In genomic region chr1:157695198-157695597, GRCm38 (mm10) we compare ENCODE assay signal across 23 mouse cellular contexts.
DNase-seq lines count a peak whose midpoint lies in the region; ATAC-seq and TF ChIP-seq lines count a peak whose summit lies in the region.
"Had no signal": no experiment of that assay in that cellular context is flagged by ENCODE, and none has a peak within 500 bp of the region (broad histone marks: within the 10 kb centered on the region; RNA-seq: fewer than 3 reads in every experiment).

No protein-coding gene starts in this region.

- H3K27ac ChIP-seq in intestine, embryonic 15.5 days, result no peak overlapping the region
- no peak overlapping the region for H3K27ac ChIP-seq in intestine, postnatal 0 days (ENCODE audit: low read depth, low read length)
- H3K27ac ChIP-seq in intestine, embryonic 16.5 days (ENCODE audit: low read length), result no peak overlapping the region
- peak overlapping the region; percentile 12; the same call in 1 of the 2 replicates for H3K27ac ChIP-seq in liver, postnatal 0 days (ENCODE audit: low read depth)
- H3K27ac ChIP-seq in midbrain, postnatal 0 days (ENCODE audit: low read depth, low read length), result no peak overlapping the region
- H3K27ac ChIP-seq: embryonic facial prominence, embryonic 10.5 days; gastrocnemius, adult 2 months; heart, adult 2 months; hindbrain, embryonic 15.5 days; limb, embryonic 15.5 days; midbrain, embryonic 12.5 days had no signal

- no peak overlapping the region for H3K9ac ChIP-seq in intestine, embryonic 15.5 days
- H3K9ac ChIP-seq in intestine, postnatal 0 days (ENCODE audit: low read depth, low read length), result no peak overlapping the region
- no peak overlapping the region for H3K9ac ChIP-seq in intestine, embryonic 16.5 days (ENCODE audit: low read depth, low read length)
- no peak overlapping the region for H3K9ac ChIP-seq in liver, postnatal 0 days (replicated peaks)
- H3K9ac ChIP-seq in midbrain, postnatal 0 days (replicated peaks; ENCODE audit: low read length, poor library complexity, severe bottlenecking), result no peak overlapping the region
- H3K9ac ChIP-seq: forebrain, postnatal 0 days; hindbrain, embryonic 15.5 days; limb, embryonic 15.5 days; midbrain, embryonic 12.5 days had no signal

- DNase-seq in c-Kit-negative CD71-positive TER-119-positive erythroid progenitor cells, embryonic 14.5 days (ENCODE audit: low read depth, low spot score), result peak; percentile 59
- no peak for DNase-seq in liver, postnatal 0 days
- DNase-seq in midbrain, postnatal 0 days (ENCODE audit: low spot score), result no peak
- no peak for DNase-seq in right cerebral cortex, adult 2 months (ENCODE audit: low spot score in 2 of 2)
- no peak for DNase-seq in frontal cortex, postnatal 14 days (ENCODE audit: low spot score in 2 of 2)
- DNase-seq: cerebellum, adult 11 months; cerebellum, postnatal 36 days; forebrain, postnatal 0 days; gastrocnemius, adult 2 months; heart, adult 2 months; heart, postnatal 14 days; kidney, adult 18-20 months; kidney, postnatal 25 days; layer of hippocampus, adult 9-11 months; lung, postnatal 4 days; thymus, adult 2 months had no signal

- no peak overlapping the region for H3K4me2 ChIP-seq in intestine, embryonic 15.5 days (replicated peaks)
- H3K4me2 ChIP-seq in intestine, postnatal 0 days (replicated peaks; ENCODE audit: low read depth), result no peak overlapping the region
- H3K4me2 ChIP-seq in intestine, embryonic 16.5 days (ENCODE audit: low read depth, low read length), result no peak overlapping the region
- no peak overlapping the region; the same call in 1 of the 2 replicates for H3K4me2 ChIP-seq in liver, postnatal 0 days (ENCODE audit: low read depth, low read length)
- H3K4me2 ChIP-seq in midbrain, postnatal 0 days (ENCODE audit: low read depth, low read length, poor library complexity, severe bottlenecking), result no peak overlapping the region
- H3K4me2 ChIP-seq: hindbrain, embryonic 15.5 days; limb, embryonic 15.5 days; midbrain, embryonic 12.5 days had no signal

- WGBS in intestine, embryonic 15.5 days, result 60% methylated on average over 2 of the region's 2 CpGs
- WGBS in intestine, postnatal 0 days, result 71% methylated on average over 2 of the region's 2 CpGs
- WGBS in intestine, embryonic 16.5 days, result 70% methylated on average over 2 of the region's 2 CpGs
- WGBS in liver, postnatal 0 days (ENCODE audit: insufficient replicate concordance), result 27% methylated on average over 2 of the region's 2 CpGs
- WGBS in midbrain, postnatal 0 days, result 82% methylated on average over 2 of the region's 2 CpGs

- TF ChIP-seq CTCF in intestine, postnatal 0 days (IDR thresholded peaks at IDR 0.05; ENCODE audit: low read depth), result no peak
- TF ChIP-seq CTCF in liver, postnatal 0 days (IDR thresholded peaks at IDR 0.05; ENCODE audit: low read depth), result no peak
- no peak for TF ChIP-seq CTCF in midbrain, postnatal 0 days (IDR thresholded peaks at IDR 0.05)

- no peaks in the 10 kb centered on the region for H3K9me3 ChIP-seq in intestine, embryonic 15.5 days
- no peaks in the 10 kb centered on the region for H3K9me3 ChIP-seq in intestine, postnatal 0 days (ENCODE audit: control insufficient read depth)
- no peaks in the 10 kb centered on the region for H3K9me3 ChIP-seq in intestine, embryonic 16.5 days (ENCODE audit: control insufficient read depth, low read length)
- H3K9me3 ChIP-seq in liver, postnatal 0 days (ENCODE audit: low read length), result peaks cover 4% of the 10 kb centered on the region; the same call in 1 of the 2 replicates
- no peaks in the 10 kb centered on the region for H3K9me3 ChIP-seq in midbrain, postnatal 0 days (ENCODE audit: low read length)
- H3K9me3 ChIP-seq: embryonic facial prominence, embryonic 10.5 days; hindbrain, embryonic 15.5 days; limb, embryonic 15.5 days; midbrain, embryonic 12.5 days had no signal

- no peaks in the 10 kb centered on the region for H3K4me1 ChIP-seq in intestine, embryonic 15.5 days (replicated peaks)
- H3K4me1 ChIP-seq in intestine, postnatal 0 days (replicated peaks; ENCODE audit: control insufficient read depth, insufficient read depth, low read length), result no peaks in the 10 kb centered on the region
- H3K4me1 ChIP-seq in intestine, embryonic 16.5 days (ENCODE audit: control insufficient read depth, insufficient read depth, low read length), result no peaks in the 10 kb centered on the region
- peaks cover 10% of the 10 kb centered on the region; the same call in 1 of the 2 replicates for H3K4me1 ChIP-seq in liver, postnatal 0 days (ENCODE audit: insufficient read depth)
- H3K4me1 ChIP-seq in midbrain, postnatal 0 days (ENCODE audit: insufficient read depth, low read length), result no peaks in the 10 kb centered on the region
- H3K4me1 ChIP-seq: embryonic facial prominence, embryonic 10.5 days; hindbrain, embryonic 15.5 days; limb, embryonic 15.5 days; midbrain, embryonic 12.5 days had no signal

- peak; percentile 47; the same call in 1 of the 2 replicates for ATAC-seq in intestine, embryonic 15.5 days
- ATAC-seq in intestine, postnatal 0 days, result no peak
- ATAC-seq in intestine, embryonic 16.5 days, result peak; percentile 71
- ATAC-seq in liver, postnatal 0 days, result peak; percentile 98
- ATAC-seq in midbrain, postnatal 0 days (ENCODE audit: low FRiP score), result no peak
- ATAC-seq: forebrain, postnatal 0 days had no signal

- peak; percentile 98 for TF ChIP-seq EP300 in liver, postnatal 0 days (IDR thresholded peaks at IDR 0.05; ENCODE audit: low read depth)

- H3K4me3 ChIP-seq in intestine, embryonic 15.5 days (replicated peaks), result no peak overlapping the region
- no peak overlapping the region for H3K4me3 ChIP-seq in intestine, postnatal 0 days (ENCODE audit: low read depth, low read length)
- H3K4me3 ChIP-seq in intestine, embryonic 16.5 days (ENCODE audit: low read length), result no peak overlapping the region
- H3K4me3 ChIP-seq in liver, postnatal 0 days (ENCODE audit: low read depth, low read length), result no peak overlapping the region
- H3K4me3 ChIP-seq in midbrain, postnatal 0 days (ENCODE audit: low read depth, low read length), result no peak overlapping the region
- H3K4me3 ChIP-seq: embryonic facial prominence, embryonic 10.5 days; gastrocnemius, adult 2 months; heart, adult 2 months; hindbrain, embryonic 15.5 days; limb, embryonic 15.5 days; midbrain, embryonic 12.5 days had no signal

- H3K27me3 ChIP-seq in intestine, embryonic 15.5 days (replicated peaks), result no peaks in the 10 kb centered on the region
- H3K27me3 ChIP-seq in intestine, postnatal 0 days (replicated peaks; ENCODE audit: control insufficient read depth, insufficient read depth, low read length), result no peaks in the 10 kb centered on the region
- no peaks in the 10 kb centered on the region for H3K27me3 ChIP-seq in intestine, embryonic 16.5 days (replicated peaks; ENCODE audit: control insufficient read depth, insufficient read depth, low read length)
- no peaks in the 10 kb centered on the region for H3K27me3 ChIP-seq in liver, postnatal 0 days (ENCODE audit: insufficient read depth, low read length)
- no peaks in the 10 kb centered on the region for H3K27me3 ChIP-seq in midbrain, postnatal 0 days (ENCODE audit: insufficient read depth, low read length)
- H3K27me3 ChIP-seq: hindbrain, embryonic 15.5 days; limb, embryonic 15.5 days; midbrain, embryonic 12.5 days had no signal

- no peaks in the 10 kb centered on the region for H3K36me3 ChIP-seq in intestine, embryonic 15.5 days
- no peaks in the 10 kb centered on the region for H3K36me3 ChIP-seq in intestine, postnatal 0 days (ENCODE audit: control insufficient read depth, insufficient read depth)
- no peaks in the 10 kb centered on the region for H3K36me3 ChIP-seq in intestine, embryonic 16.5 days (ENCODE audit: control insufficient read depth, insufficient read depth, low read length)
- no peaks in the 10 kb centered on the region for H3K36me3 ChIP-seq in liver, postnatal 0 days (replicated peaks; ENCODE audit: insufficient read depth, low read length)
- H3K36me3 ChIP-seq in midbrain, postnatal 0 days (ENCODE audit: insufficient read depth, low read length), result no peaks in the 10 kb centered on the region
- H3K36me3 ChIP-seq: embryonic facial prominence, embryonic 10.5 days; hindbrain, embryonic 15.5 days; limb, embryonic 15.5 days; midbrain, embryonic 12.5 days had no signal

Comparison
In these comparisons a context has a peak if more than half of its experiments do, and no peak if none do; other contexts are left out.
1. ATAC-seq: peak in intestine, embryonic 15.5 days (single experiment), intestine, embryonic 16.5 days (single experiment) and liver, postnatal 0 days (single experiment); none in intestine, postnatal 0 days (single experiment) and midbrain, postnatal 0 days (single experiment).